Mouse (Mus musculus) B cell, adult 62 days (primary cell): Measurements from ENCODE around the gene Rnf38. TPM values are rescaled to one million over a fixed set of nuclear protein-coding genes. Genes with fewer than 3 reads are reported as not detected.

ENCODE experiments used
- total RNA-seq: library from RNA; stranded (reverse); gene quantifications from 4 replicates; pipeline ENCODE4 v1.2.4, GENCODE M21; 2023

Gene Rnf38
- 93.4 to 106 TPM (median 103 TPM) in 4 replicates for total RNA-seq

GRCm38 (mm10) chr4:44233713-44234003, at the start of gene Rnf38:
Rnf38 (minus strand) TSS chr4:44233789.

GRCm38 (mm10) chr4:44083945-44084344, 149.6 kb downstream of the Rnf38 start, which contains the start of gene Gne:
Gne (minus strand) TSS chr4:44084177.

Other genes starting within 250 kb of the Rnf38 start
- 184 to 199 TPM (median 196 TPM) in 4 replicates for gene Clta, start 229.3 kb downstream of the Rnf38 start, total RNA-seq
- gene Gne, start 149.6 kb downstream of the Rnf38 start, total RNA-seq = 50.4 to 56.9 TPM (median 53.5 TPM) in 4 replicates
- 0.24 to 1.2 TPM (median 0.61 TPM) in 4 replicates for gene Melk, start 67.1 kb upstream of the Rnf38 start, total RNA-seq